Mouse (Mus musculus) kidney, adult 11 months (tissue): Measurements from ENCODE around the gene Scgb1b29.
"Not testable (repeated sequence)": the region's sequence is repeated elsewhere in the genome, so short reads cannot be mapped to it uniquely, and the experiment has no call there.

Experiments used
- DNase-seq: peaks from one replicate; pipeline ENCODE4 v3.0.0; 2022

Scgb1b29 gene

DNA sequence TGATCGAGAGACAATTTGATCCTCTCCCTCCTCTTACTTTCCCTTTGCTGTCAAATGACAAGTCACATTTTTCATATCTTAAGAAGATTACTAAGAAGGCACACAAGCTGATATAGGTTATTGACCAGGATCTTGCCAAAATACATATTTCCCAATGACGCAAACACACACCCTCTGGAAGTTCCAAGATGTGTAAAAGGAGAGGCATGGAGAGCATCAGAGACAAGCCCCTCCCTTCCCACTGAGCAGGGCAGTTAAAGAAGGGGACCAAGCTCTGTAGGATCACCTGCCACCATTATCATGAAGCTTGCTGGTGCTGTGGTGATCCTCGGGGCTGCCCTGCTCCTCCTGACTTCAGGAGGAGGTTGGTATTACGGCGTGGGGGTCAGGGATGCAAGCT, at the start of gene Scgb1b29:
Gene Scgb1b29 (plus strand): TSS at position 301 of the 400 bp plus-strand sequence.
- DNase-seq = not testable (repeated sequence)

DNA sequence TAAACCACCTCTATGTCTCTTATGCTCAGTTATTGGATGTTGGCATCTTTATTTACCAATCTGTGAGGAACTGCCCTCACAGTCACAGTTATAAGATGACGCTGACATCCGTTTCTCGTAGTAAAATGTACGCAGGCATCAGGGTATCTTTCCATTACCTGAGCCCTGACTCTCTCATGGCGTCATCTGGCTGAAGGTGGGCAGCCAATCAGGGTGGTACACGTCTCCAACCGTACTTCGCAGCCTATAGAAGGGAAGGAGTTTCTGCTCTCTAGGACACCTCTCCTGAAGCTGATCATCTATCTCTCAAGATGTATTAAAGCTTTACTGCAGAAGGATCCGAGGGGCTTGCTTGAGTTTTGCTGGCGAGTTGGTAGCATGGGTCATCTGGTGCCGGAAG, 12.7 kb upstream of the Scgb1b29 start:
- not testable (repeated sequence) for DNase-seq
